Mouse (Mus musculus) megakaryocyte, embryonic 14.5 days (primary cell): ENCODE measurements around the gene Foxp3.

Experiments
- FLI1 ChIP-seq: IDR thresholded peaks from 2 replicates; pipeline ENCODE4 v1.6.1; 2012; ENCODE audit warnings: low read length, inconsistent platforms, mixed read lengths
- GATA1 ChIP-seq: IDR thresholded peaks from 3 replicates; pipeline ENCODE4 v1.6.1; 2012; ENCODE audit warnings: mixed read lengths, low read length, inconsistent platforms, borderline replicate concordance

GRCm38 (mm10) chrX:7567491-7567890 lies 6.0 kb upstream of the Foxp3 start:
- TF ChIP-seq GATA1 (no peak), FLI1 (no peak)
